Mouse (Mus musculus) hindbrain, embryonic 14.5 days (tissue): Measurements from ENCODE around the gene Tsen2. TPM values are rescaled to one million over a fixed set of nuclear protein-coding genes. Genes with fewer than 3 reads are reported as not detected.

Experiments
- ATAC-seq: fragments of 200-750 bp; cut with Nextera tagmentation; 2 replicates; pipeline ENCODE4 v1.8.0; 2017; ENCODE audit warnings: moderate number of reproducible peaks, mild to moderate bottlenecking, moderate TSS enrichment, moderate library complexity; ENCODE audit not compliant: low FRiP score
- DNase-seq: peaks from one replicate; pipeline ENCODE4 v3.0.0-alpha.2; 2015; ENCODE audit warnings: low spot score
- H3K27ac ChIP-seq: fragments of 300-500 bp; sonication (generic); 2 replicates; pipeline ENCODE4 v1.5.1; 2014; ENCODE audit warnings: mild to moderate bottlenecking, moderate library complexity
- H3K27me3 ChIP-seq: fragments of 300-500 bp; sonication (generic); 2 replicates; pipeline ENCODE4 v1.6.1; 2014; ENCODE audit warnings: mild to moderate bottlenecking, low read length, mixed read lengths; ENCODE audit not compliant: control insufficient read depth, insufficient read depth
- H3K36me3 ChIP-seq: fragments of 300-500 bp; sonication (generic); replicated peaks from 2 replicates; pipeline ENCODE4 v1.6.1; 2014; ENCODE audit not compliant: control insufficient read depth, insufficient read depth
- H3K4me1 ChIP-seq: fragments of 300-500 bp; sonication (generic); replicated peaks from 2 replicates; pipeline ENCODE4 v1.6.1; 2014; ENCODE audit warnings: antibody characterized with exemption, low read length, mixed read lengths; ENCODE audit not compliant: control insufficient read depth, insufficient read depth
- H3K4me2 ChIP-seq: fragments of 300-500 bp; sonication (generic); replicated peaks from 2 replicates; pipeline ENCODE4 v1.6.1; 2014; ENCODE audit warnings: mild to moderate bottlenecking, moderate library complexity
- H3K4me3 ChIP-seq: fragments of 300-500 bp; sonication (generic); replicated peaks from 2 replicates; pipeline ENCODE4 v1.5.1; 2014; ENCODE audit warnings: mild to moderate bottlenecking, low read length
- H3K9ac ChIP-seq: fragments of 300-500 bp; sonication (generic); 2 replicates; pipeline ENCODE4 v1.6.1; 2014
- H3K9me3 ChIP-seq: fragments of 300-500 bp; sonication (generic); 2 replicates; pipeline ENCODE4 v1.6.1; 2016; ENCODE audit warnings: low read length; ENCODE audit not compliant: control insufficient read depth
- WGBS: fragments of 180-500 bp; shearing (Covaris S2); extraction: QIAGEN DNeasy Blood & Tissue Kit; methylation state at CpG from one replicate; pipeline ENCODE4 v1.1.7; 2014; 5-methylcytosine and 5-hydroxymethylcytosine counted together
- polyA plus RNA-seq: library from polyadenylated mRNA; unstranded; fragments of >200 nt; fragmentation: Nextera tagmentation; extraction: Ambion mirVana; gene quantifications from 2 replicates; pipeline ENCODE4 v1.2.1, GENCODE M21; 2014

Gene Tsen2
- polyA plus RNA-seq, 1 experiment from 2014 or later: 31.9 TPM

- Histone ChIP-seq H3K27me3 (no peaks in the 10 kb centered on the region), H3K36me3 (no peaks in the 10 kb centered on the region), H3K4me3 (no peak overlapping the region), H3K27ac (no peak overlapping the region), H3K4me2 (no peak overlapping the region), H3K9me3 (peaks cover 10% of the 10 kb centered on the region), H3K4me1 (no peaks in the 10 kb centered on the region), H3K9ac (no peak overlapping the region)
- 93% methylated on average over 3 of the region's 3 CpGs for WGBS
- ATAC-seq (no peak), DNase-seq (no peak)
These were observed 33.0 kb upstream of the Tsen2 start for GRCm38 (mm10) chr6:115511447-115511846.

- no peak overlapping the region for H3K9ac ChIP-seq
- H3K27ac ChIP-seq: no peak overlapping the region
- WGBS: 90% methylated on average over 4 of the region's 4 CpGs
- peaks cover 8% of the 10 kb centered on the region for H3K9me3 ChIP-seq
- H3K4me2 ChIP-seq: no peak overlapping the region
- DNase-seq (no peak), ATAC-seq (no peak)
- no peaks in the 10 kb centered on the region for H3K36me3 ChIP-seq
- H3K4me1 ChIP-seq: no peaks in the 10 kb centered on the region
- H3K4me3 ChIP-seq: no peak overlapping the region
- H3K27me3 ChIP-seq: no peaks in the 10 kb centered on the region
These were observed 31.3 kb upstream of the Tsen2 start for GRCm38 (mm10) chr6:115513207-115513606.

GRCm38 (mm10) chr6:115517904-115518303 lies 26.6 kb upstream of the Tsen2 start:
- Histone ChIP-seq H3K27ac (no peak overlapping the region), H3K4me3 (no peak overlapping the region), H3K4me1 (no peaks in the 10 kb centered on the region), H3K9me3 (no peaks in the 10 kb centered on the region), H3K4me2 (no peak overlapping the region), H3K9ac (no peak overlapping the region), H3K36me3 (no peaks in the 10 kb centered on the region), H3K27me3 (no peaks in the 10 kb centered on the region)
- 75% methylated on average over 4 of the region's 4 CpGs for WGBS
- DNase-seq (no peak), ATAC-seq (no peak)

- Histone ChIP-seq H3K27ac (no peak overlapping the region), H3K36me3 (no peaks in the 10 kb centered on the region), H3K27me3 (no peaks in the 10 kb centered on the region), H3K4me3 (no peak overlapping the region), H3K4me2 (no peak overlapping the region), H3K4me1 (no peaks in the 10 kb centered on the region), H3K9me3 (no peaks in the 10 kb centered on the region), H3K9ac (no peak overlapping the region)
- 69% methylated on average over 2 of the region's 2 CpGs for WGBS
- DNase-seq: no peak
- no peak for ATAC-seq
These were observed 26.1 kb upstream of the Tsen2 start for GRCm38 (mm10) chr6:115518352-115518751.

- Histone ChIP-seq H3K9me3 (no peaks in the 10 kb centered on the region), H3K27me3 (no peaks in the 10 kb centered on the region), H3K27ac (no peak overlapping the region), H3K4me3 (no peak overlapping the region), H3K4me2 (no peak overlapping the region), H3K36me3 (no peaks in the 10 kb centered on the region), H3K9ac (no peak overlapping the region), H3K4me1 (no peaks in the 10 kb centered on the region)
- ATAC-seq: no peak
- WGBS: 51% methylated on average over 12 of the region's 12 CpGs
- no peak for DNase-seq
These were observed 25.2 kb upstream of the Tsen2 start for GRCm38 (mm10) chr6:115519275-115519699.

GRCm38 (mm10) chr6:115521923-115522322 lies 22.5 kb upstream of the Tsen2 start:
- H3K27me3 ChIP-seq: no peaks in the 10 kb centered on the region
- H3K9ac ChIP-seq: no peak overlapping the region
- H3K4me2 ChIP-seq: no peak overlapping the region
- DNase-seq (no peak), ATAC-seq (no peak)
- WGBS: 96% methylated on average over 1 of the region's 1 CpGs
- H3K36me3 ChIP-seq: no peaks in the 10 kb centered on the region
- no peak overlapping the region for H3K4me3 ChIP-seq
- H3K9me3 ChIP-seq: no peaks in the 10 kb centered on the region
- no peaks in the 10 kb centered on the region for H3K4me1 ChIP-seq
- H3K27ac ChIP-seq: no peak overlapping the region

- no peak for DNase-seq
- no peak overlapping the region for H3K9ac ChIP-seq
- no peaks in the 10 kb centered on the region for H3K4me1 ChIP-seq
- WGBS: 83% methylated on average over 6 of the region's 6 CpGs
- no peaks in the 10 kb centered on the region for H3K9me3 ChIP-seq
- H3K27ac ChIP-seq: no peak overlapping the region
- no peaks in the 10 kb centered on the region for H3K36me3 ChIP-seq
- no peak for ATAC-seq
- H3K27me3 ChIP-seq: no peaks in the 10 kb centered on the region
- H3K4me2 ChIP-seq: no peak overlapping the region
- H3K4me3 ChIP-seq: no peak overlapping the region
These were observed 21.7 kb upstream of the Tsen2 start for GRCm38 (mm10) chr6:115522691-115523146.

GRCm38 (mm10) chr6:115523201-115523600 lies 21.3 kb upstream of the Tsen2 start:
- no peak overlapping the region for H3K4me3 ChIP-seq
- DNase-seq (no peak), ATAC-seq (no peak)
- no peak overlapping the region for H3K27ac ChIP-seq
- H3K9ac ChIP-seq: no peak overlapping the region
- H3K9me3 ChIP-seq: no peaks in the 10 kb centered on the region
- no peaks in the 10 kb centered on the region for H3K27me3 ChIP-seq
- H3K4me2 ChIP-seq: no peak overlapping the region
- no peaks in the 10 kb centered on the region for H3K36me3 ChIP-seq
- no peaks in the 10 kb centered on the region for H3K4me1 ChIP-seq
- 75% methylated on average over 9 of the region's 9 CpGs for WGBS

GRCm38 (mm10) chr6:115524449-115524990 lies 19.9 kb upstream of the Tsen2 start:
- ATAC-seq: no peak
- H3K4me3 ChIP-seq: no peak overlapping the region
- no peaks in the 10 kb centered on the region for H3K4me1 ChIP-seq
- H3K9ac ChIP-seq: no peak overlapping the region
- no peak overlapping the region for H3K27ac ChIP-seq
- H3K4me2 ChIP-seq: no peak overlapping the region
- H3K9me3 ChIP-seq: no peaks in the 10 kb centered on the region
- 83% methylated on average over 9 of the region's 9 CpGs for WGBS
- no peaks in the 10 kb centered on the region for H3K27me3 ChIP-seq
- no peaks in the 10 kb centered on the region for H3K36me3 ChIP-seq
- no peak for DNase-seq

GRCm38 (mm10) chr6:115527418-115527817 lies 17.0 kb upstream of the Tsen2 start:
- no peaks in the 10 kb centered on the region for H3K4me1 ChIP-seq
- no peak overlapping the region for H3K4me2 ChIP-seq
- no peak overlapping the region for H3K9ac ChIP-seq
- 93% methylated on average over 3 of the region's 3 CpGs for WGBS
- H3K36me3 ChIP-seq: no peaks in the 10 kb centered on the region
- DNase-seq (no peak), ATAC-seq (no peak)
- no peaks in the 10 kb centered on the region for H3K9me3 ChIP-seq
- H3K27ac ChIP-seq: no peak overlapping the region
- H3K4me3 ChIP-seq: no peak overlapping the region
- H3K27me3 ChIP-seq: no peaks in the 10 kb centered on the region
